Comparison of ENCODE assay signal across 16 mouse cellular contexts in genomic region chr1:53300506-53300905, GRCm38 (mm10). TPM values are rescaled to one million over a fixed set of nuclear protein-coding genes. Genes with fewer than 3 reads are reported as not detected.
DNase-seq lines count a peak whose midpoint lies in the region.
"Had no signal": no experiment of that assay in that cellular context is flagged by ENCODE, and none has a peak within 500 bp of the region (broad histone marks: within the 10 kb centered on the region; RNA-seq: fewer than 3 reads in every experiment).

No protein-coding gene starts in this region.

- DNase-seq in adrenal gland, adult (ENCODE audit: inconsistent age in 2 of 2, low spot score in 1 of 2), result peak; percentile 11 to 72
- DNase-seq in adrenal gland, adult 8-10 months, result no peak
- DNase-seq in adrenal gland, postnatal 10 days, result peak; percentile 30
- no peak for DNase-seq in adrenal gland, adult 18-20 months (ENCODE audit: low spot score in 2 of 2)
- peak; percentile 27 for DNase-seq in adrenal gland, postnatal 14 days
- DNase-seq in adrenal gland, postnatal 36 days, result peak; percentile 28 to 34
- no peak for DNase-seq in layer of hippocampus, adult 8-10 months (ENCODE audit: low spot score in 2 of 2)
- DNase-seq: B cell, adult 2 months; cerebellum, adult 11 months; cerebellum, adult 18-20 months; cerebellum, adult 8-10 months; cerebellum, adult 9-11 months; cerebellum, postnatal 14 days; cerebellum, postnatal 36 days; forebrain, postnatal 0 days had no signal

RNA-seq across cellular contexts. Expression of gene Gm28778, which starts 3.6 kb away (rescaled TPM):
- 1 to 10 TPM; 1.4 to 4.2 (median 1.9) TPM for total RNA-seq in adrenal gland, adult 8-10 months (2022)
- total RNA-seq in adrenal gland, postnatal 10 days (2021), result not detected
- total RNA-seq in adrenal gland, adult 18-20 months (2021), result 1 to 10 TPM; 1.8 TPM
- 0.83 TPM in 1 of 2 replicates, not detected in the other for total RNA-seq in adrenal gland, postnatal 14 days (2021)
- not detected for total RNA-seq in adrenal gland, postnatal 36 days (2021)
- total RNA-seq in layer of hippocampus, adult 8-10 months (2022), result under 1 TPM in 1 of 4 experiments, not detected in 3; 0.52 TPM
- total RNA-seq: CH12.LX; forebrain, postnatal 0 days had no signal

RNA-seq across cellular contexts. Expression of gene Ormdl1, which starts 3.6 kb away (rescaled TPM):
- total RNA-seq in adrenal gland, adult 8-10 months (2022), result 10 to 100 TPM; 21.6 to 27.5 (median 25.1) TPM
- total RNA-seq in adrenal gland, postnatal 10 days (2021), result 10 to 100 TPM; 12.0 to 12.8 TPM
- 10 to 100 TPM; 14.1 to 19.5 TPM for total RNA-seq in adrenal gland, adult 18-20 months (2021)
- total RNA-seq in adrenal gland, postnatal 14 days (2021), result 12.5 TPM in 2 replicates
- 10 to 100 TPM; 13.9 to 20.6 TPM for total RNA-seq in adrenal gland, postnatal 36 days (2021)
- 10 to 100 TPM in 1 of 4 experiments, 1 to 10 TPM in 3; 7.5 to 11.5 (median 8.7) TPM for total RNA-seq in layer of hippocampus, adult 8-10 months (2022)

RNA-seq across cellular contexts. Expression of gene Pms1, which starts 3.7 kb away (rescaled TPM):
- 10 to 100 TPM in 2 of 4 experiments, 1 to 10 TPM in 2; 4.5 to 10.8 (median 8.7) TPM for total RNA-seq in adrenal gland, adult 8-10 months (2022)
- 1 to 10 TPM; 6.1 to 7.3 TPM for total RNA-seq in adrenal gland, postnatal 10 days (2021)
- total RNA-seq in adrenal gland, adult 18-20 months (2021), result 1 to 10 TPM; 4.5 to 5.2 TPM
- total RNA-seq in adrenal gland, postnatal 14 days (2021), result 4.6 and 5.7 TPM in 2 replicates
- 1 to 10 TPM; 6.0 to 6.2 TPM for total RNA-seq in adrenal gland, postnatal 36 days (2021)
- 10 to 100 TPM; 34.1 to 38.6 (median 37.5) TPM for total RNA-seq in layer of hippocampus, adult 8-10 months (2022)

RNA-seq across cellular contexts. Expression of gene Osgepl1, which starts 12.9 kb away (rescaled TPM):
- total RNA-seq in adrenal gland, adult 8-10 months (2022), result 10 to 100 TPM; 23.2 to 26.4 (median 24.1) TPM
- total RNA-seq in adrenal gland, postnatal 10 days (2021), result 10 to 100 TPM; 17.5 to 20.6 TPM
- 10 to 100 TPM; 18.2 to 19.0 TPM for total RNA-seq in adrenal gland, adult 18-20 months (2021)
- 19.5 and 20.8 TPM in 2 replicates for total RNA-seq in adrenal gland, postnatal 14 days (2021)
- total RNA-seq in adrenal gland, postnatal 36 days (2021), result 10 to 100 TPM; 14.3 to 21.9 TPM
- total RNA-seq in layer of hippocampus, adult 8-10 months (2022), result 10 to 100 TPM; 18.2 to 23.7 (median 19.7) TPM

RNA-seq across cellular contexts. Expression of gene Asdurf, which starts 51.9 kb away (rescaled TPM):
- total RNA-seq in adrenal gland, adult 8-10 months (2022), result not detected
- 1 to 10 TPM in 1 of 2 experiments, not detected in 1; 3.4 TPM for total RNA-seq in adrenal gland, postnatal 10 days (2021)
- total RNA-seq in adrenal gland, adult 18-20 months (2021), result 1 to 10 TPM in 1 of 2 experiments, not detected in 1; 6.7 TPM
- total RNA-seq in adrenal gland, postnatal 14 days (2021), result 4.8 TPM in 1 of 2 replicates, not detected in the other
- total RNA-seq in adrenal gland, postnatal 36 days (2021), result 1 to 10 TPM in 1 of 2 experiments, not detected in 1; 3.7 TPM
- total RNA-seq in layer of hippocampus, adult 8-10 months (2022), result 1 to 10 TPM in 2 of 4 experiments, not detected in 2; 2.4 to 6.0 TPM
- total RNA-seq: forebrain, postnatal 0 days had no signal

Comparison
In these comparisons a context has a peak if more than half of its experiments do, and no peak if none do; other contexts are left out.
1. DNase-seq: peak in adrenal gland, adult (2 of 2), adrenal gland, postnatal 10 days (single experiment), adrenal gland, postnatal 14 days (single experiment) and adrenal gland, postnatal 36 days (2 of 2); none in adrenal gland, adult 8-10 months (single experiment), adrenal gland, adult 18-20 months (0 of 2) and layer of hippocampus, adult 8-10 months (0 of 2).